Mouse (Mus musculus) spleen, adult 12 weeks (tissue): ENCODE results near the gene Cnot1.
"Not testable (repeated sequence)": the region's sequence is repeated elsewhere in the genome, so short reads cannot be mapped to it uniquely, and the experiment has no call there.

Source experiments
- DNase-seq: peaks from one replicate; pipeline ENCODE4 v3.0.0; 2022; ENCODE audit warnings: low spot score

The Cnot1 gene

GRCm38 (mm10) chr8:95807331-95807843 lies at the start of gene Cnot1:
TSS of gene Cnot1 (minus strand) at chr8:95807464.
- peak; percentile 95 for DNase-seq

- no peak for DNase-seq
Observed at GRCm38 (mm10) chr8:95854174-95854573, 46.9 kb upstream of the Cnot1 start.

GRCm38 (mm10) chr8:95853102-95853843 lies 46.0 kb upstream of the Cnot1 start, which contains the start of gene Slc38a7:
TSS of gene Slc38a7 (minus strand) at chr8:95853539.
- DNase-seq = peak; percentile 44

GRCm38 (mm10) chr8:95852290-95852689 lies 45.0 kb upstream of the Cnot1 start:
- DNase-seq = no peak

- DNase-seq = no peak
Observed at GRCm38 (mm10) chr8:95850326-95850725, 43.1 kb upstream of the Cnot1 start.

- no peak for DNase-seq
Observed at GRCm38 (mm10) chr8:95848734-95849464, 41.6 kb upstream of the Cnot1 start.

- DNase-seq = no peak
Observed at GRCm38 (mm10) chr8:95848061-95848551, 40.8 kb upstream of the Cnot1 start.

GRCm38 (mm10) chr8:95845026-95845425 lies 37.8 kb upstream of the Cnot1 start:
- DNase-seq = no peak

- DNase-seq = no peak
Observed at GRCm38 (mm10) chr8:95843968-95844367, 36.7 kb upstream of the Cnot1 start.

- no peak for DNase-seq
Observed at GRCm38 (mm10) chr8:95841436-95841835, 34.2 kb upstream of the Cnot1 start.

- no peak for DNase-seq
Observed at GRCm38 (mm10) chr8:95839289-95839688, 32.0 kb upstream of the Cnot1 start.

- DNase-seq = no peak
Observed at GRCm38 (mm10) chr8:95837266-95837665, 30.0 kb upstream of the Cnot1 start.

GRCm38 (mm10) chr8:95835891-95836290 lies 28.6 kb upstream of the Cnot1 start:
- DNase-seq = no peak

- no peak for DNase-seq
Observed at GRCm38 (mm10) chr8:95833435-95833984, 26.2 kb upstream of the Cnot1 start.

GRCm38 (mm10) chr8:95832603-95833434 lies 25.6 kb upstream of the Cnot1 start:
- peak; percentile 73 for DNase-seq

- DNase-seq = no peak
Observed at GRCm38 (mm10) chr8:95830144-95830543, 22.9 kb upstream of the Cnot1 start.

GRCm38 (mm10) chr8:95825162-95825561 lies 17.9 kb upstream of the Cnot1 start, which contains the start of gene Sap18b:
TSS of gene Sap18b (plus strand) at chr8:95825346.
- not testable (repeated sequence) for DNase-seq

GRCm38 (mm10) chr8:95822699-95823098 lies 15.4 kb upstream of the Cnot1 start:
- DNase-seq = no peak

GRCm38 (mm10) chr8:95822096-95822495 lies 14.8 kb upstream of the Cnot1 start:
- DNase-seq = no peak

- DNase-seq = no peak
Observed at GRCm38 (mm10) chr8:95821266-95821665, 14.0 kb upstream of the Cnot1 start.

GRCm38 (mm10) chr8:95818211-95818610 lies 10.9 kb upstream of the Cnot1 start:
- DNase-seq = no peak

- DNase-seq = no peak
Observed at GRCm38 (mm10) chr8:95817597-95817996, 10.3 kb upstream of the Cnot1 start.
